Mouse (Mus musculus) midbrain, postnatal 0 days (tissue): ENCODE data around the gene Oosp1. TPM values are rescaled to one million over a fixed set of nuclear protein-coding genes. Genes with fewer than 3 reads are reported as not detected.

ENCODE experiments used
- ATAC-seq: fragments of 200-750 bp; cut with Nextera tagmentation; 2 replicates; pipeline ENCODE4 v1.8.0; 2017; ENCODE audit warnings: moderate number of reproducible peaks, mild to moderate bottlenecking, moderate TSS enrichment, moderate library complexity; ENCODE audit not compliant: low FRiP score
- DNase-seq: peaks from one replicate; pipeline ENCODE4 v3.0.0-alpha.2; 2015; ENCODE audit warnings: low spot score
- H3K27ac ChIP-seq: fragments of 300-500 bp; sonication (generic); 2 replicates; pipeline ENCODE4 v1.5.1; 2014; ENCODE audit warnings: low read depth, mild to moderate bottlenecking, low read length, mixed read lengths
- H3K27me3 ChIP-seq: fragments of 300-500 bp; sonication (generic); 2 replicates; pipeline ENCODE4 v1.6.1; 2014; ENCODE audit warnings: low read length, control low read depth, mixed read lengths; ENCODE audit not compliant: insufficient read depth
- H3K36me3 ChIP-seq: fragments of 300-500 bp; sonication (generic); 2 replicates; pipeline ENCODE4 v1.6.1; 2014; ENCODE audit warnings: low read length, control low read depth, mixed read lengths; ENCODE audit not compliant: insufficient read depth
- H3K4me1 ChIP-seq: fragments of 300-500 bp; sonication (generic); 2 replicates; pipeline ENCODE4 v1.6.1; 2014; ENCODE audit warnings: mild to moderate bottlenecking, control low read depth, antibody characterized with exemption, low read length, mixed read lengths; ENCODE audit not compliant: insufficient read depth
- H3K4me2 ChIP-seq: fragments of 300-500 bp; sonication (generic); 2 replicates; pipeline ENCODE4 v1.6.1; 2014; ENCODE audit warnings: low read depth, mild to moderate bottlenecking, low read length, mixed read lengths; ENCODE audit not compliant: poor library complexity, severe bottlenecking
- H3K4me3 ChIP-seq: fragments of 300-500 bp; sonication (generic); 2 replicates; pipeline ENCODE4 v1.5.1; 2014; ENCODE audit warnings: low read depth, mild to moderate bottlenecking, low read length, moderate library complexity
- H3K9ac ChIP-seq: fragments of 300-500 bp; sonication (generic); replicated peaks from 2 replicates; pipeline ENCODE4 v1.6.1; 2014; ENCODE audit warnings: mild to moderate bottlenecking, low read length, moderate library complexity, mixed read lengths; ENCODE audit not compliant: poor library complexity, severe bottlenecking
- H3K9me3 ChIP-seq: fragments of 300-500 bp; sonication (generic); 2 replicates; pipeline ENCODE4 v1.6.1; 2016; ENCODE audit warnings: low read length, control low read depth
- CTCF ChIP-seq: IDR thresholded peaks from 2 replicates; pipeline ENCODE4 v1.5.1; 2016; ENCODE audit warnings: antibody characterized with exemption, mild to moderate bottlenecking
- polyA plus RNA-seq: library from polyadenylated mRNA; unstranded; fragments of >200 nt; fragmentation: Nextera tagmentation; extraction: Ambion mirVana; gene quantifications from 2 replicates; pipeline ENCODE4 v1.2.1, GENCODE M21; 2015
- total RNA-seq: library from RNA; depleted of rRNA; stranded (reverse); fragments of >200 nt; gene quantifications from 2 replicates; pipeline ENCODE4 v1.2.3, GENCODE M21; 2014; rRNA removed

Oosp1 gene
- total and polyA plus RNA-seq, 2 experiments from 2014 or later: not detected

- H3K27ac ChIP-seq: no peak overlapping the region
- H3K4me3 ChIP-seq: no peak overlapping the region
- no peaks in the 10 kb centered on the region for H3K27me3 ChIP-seq
- ATAC-seq (no peak), DNase-seq (no peak)
- H3K4me1 ChIP-seq: no peaks in the 10 kb centered on the region
- H3K9ac ChIP-seq: no peak overlapping the region
- no peaks in the 10 kb centered on the region for H3K9me3 ChIP-seq
- H3K4me2 ChIP-seq: no peak overlapping the region
- no peak for TF ChIP-seq CTCF
- no peaks in the 10 kb centered on the region for H3K36me3 ChIP-seq
Observed at GRCm38 (mm10) chr19:11617983-11618382, 73.0 kb downstream of the Oosp1 start.

Other genes starting within 250 kb of the Oosp1 start
- not detected in 2 replicates for gene Ms4a4b, start 247.6 kb downstream of the Oosp1 start, total RNA-seq
- gene Ms4a4b, start 247.6 kb downstream of the Oosp1 start, polyA plus RNA-seq: not detected in 2 replicates
- 2.0 and 4.0 TPM in 2 replicates for gene Ms4a6c, start 221.8 kb downstream of the Oosp1 start, total RNA-seq
- 2.1 and 2.3 TPM in 2 replicates for gene Ms4a6c, start 221.8 kb downstream of the Oosp1 start, polyA plus RNA-seq
- not detected in 2 replicates for gene Gm8369, start 205.2 kb downstream of the Oosp1 start, total RNA-seq
- not detected in 2 replicates for gene Gm8369, start 205.2 kb downstream of the Oosp1 start, polyA plus RNA-seq
- 2.7 and 3.0 TPM in 2 replicates for gene Ms4a6b, start 174.6 kb downstream of the Oosp1 start, total RNA-seq
- gene Ms4a6b, start 174.6 kb downstream of the Oosp1 start, polyA plus RNA-seq: 2.0 TPM in 2 replicates
- gene Ms4a4d, start 154.3 kb downstream of the Oosp1 start, total RNA-seq: not detected in 2 replicates
- gene Ms4a4d, start 154.3 kb downstream of the Oosp1 start, polyA plus RNA-seq: not detected in 2 replicates
- 1.3 and 2.0 TPM in 2 replicates for gene Ms4a6d, start 86.3 kb downstream of the Oosp1 start, total RNA-seq
- gene Ms4a6d, start 86.3 kb downstream of the Oosp1 start, polyA plus RNA-seq: 1.8 and 2.7 TPM in 2 replicates
- not detected in 2 replicates for gene Ms4a2, start 67.4 kb downstream of the Oosp1 start, total RNA-seq
- 0.09 and 0.15 TPM in 2 replicates for gene Ms4a2, start 67.4 kb downstream of the Oosp1 start, polyA plus RNA-seq
- not detected in 2 replicates for gene Ms4a3, start 50.3 kb downstream of the Oosp1 start, total RNA-seq
- not detected in 2 replicates for gene Ms4a3, start 50.3 kb downstream of the Oosp1 start, polyA plus RNA-seq
- gene Oosp2, start 30.6 kb downstream of the Oosp1 start, total RNA-seq: not detected in 2 replicates
- not detected in 2 replicates for gene Oosp2, start 30.6 kb downstream of the Oosp1 start, polyA plus RNA-seq
- gene Oosp3, start 5.9 kb upstream of the Oosp1 start, total RNA-seq: not detected in 2 replicates
- gene Oosp3, start 5.9 kb upstream of the Oosp1 start, polyA plus RNA-seq: not detected in 2 replicates
- not detected in 2 replicates for gene Gif, start 56.4 kb upstream of the Oosp1 start, total RNA-seq
- not detected in 2 replicates for gene Gif, start 56.4 kb upstream of the Oosp1 start, polyA plus RNA-seq
- 15.6 and 22.8 TPM in 2 replicates for gene Mrpl16, start 79.2 kb upstream of the Oosp1 start, total RNA-seq
- 52.3 and 53.0 TPM in 2 replicates for gene Mrpl16, start 79.2 kb upstream of the Oosp1 start, polyA plus RNA-seq
- 28.8 and 35.0 TPM in 2 replicates for gene Stx3, start 128.3 kb upstream of the Oosp1 start, total RNA-seq
- 36.6 and 37.8 TPM in 2 replicates for gene Stx3, start 128.3 kb upstream of the Oosp1 start, polyA plus RNA-seq
- gene Olfr1417, start 148.1 kb upstream of the Oosp1 start, total RNA-seq: not detected in 2 replicates
- 0.16 and 0.18 TPM in 2 replicates for gene Olfr1417, start 148.1 kb upstream of the Oosp1 start, polyA plus RNA-seq
- gene Olfr1418, start 169.9 kb upstream of the Oosp1 start, total RNA-seq: not detected in 2 replicates
- gene Olfr1418, start 169.9 kb upstream of the Oosp1 start, polyA plus RNA-seq: not detected in 2 replicates
- 0.16 TPM in 1 of 2 replicates, not detected in the other for gene Olfr1419, start 184.0 kb upstream of the Oosp1 start, total RNA-seq
- gene Olfr1419, start 184.0 kb upstream of the Oosp1 start, polyA plus RNA-seq: not detected in 2 replicates
- gene Olfr1420, start 195.4 kb upstream of the Oosp1 start, total RNA-seq: not detected in 2 replicates
- 0.06 TPM in 1 of 2 replicates, not detected in the other for gene Olfr1420, start 195.4 kb upstream of the Oosp1 start, polyA plus RNA-seq
- 11.8 and 13.4 TPM in 2 replicates for gene Patl1, start 221.2 kb upstream of the Oosp1 start, total RNA-seq
- gene Patl1, start 221.2 kb upstream of the Oosp1 start, polyA plus RNA-seq: 10.7 and 11.9 TPM in 2 replicates